Mouse (Mus musculus) splenic B cell, adult 2 months (primary cell): ENCODE results near the gene Elfn1.

Source experiments
- DNase-seq: peaks from one replicate; pipeline ENCODE4 v3.0.0-alpha.2; 2011; ENCODE audit warnings: low read depth, low spot score
- H3K27me3 ChIP-seq: 2 replicates; pipeline ENCODE4 v1.6.1; 2012; ENCODE audit warnings: mild to moderate bottlenecking, low read length, moderate library complexity, mixed read lengths; ENCODE audit not compliant: control insufficient read depth, poor library complexity, insufficient read depth, severe bottlenecking
- H3K36me3 ChIP-seq: 2 replicates; pipeline ENCODE4 v1.6.1; 2012; ENCODE audit warnings: mild to moderate bottlenecking, low read length, moderate library complexity, mixed read lengths; ENCODE audit not compliant: control insufficient read depth, poor library complexity, insufficient read depth, severe bottlenecking

Elfn1 gene

DNA sequence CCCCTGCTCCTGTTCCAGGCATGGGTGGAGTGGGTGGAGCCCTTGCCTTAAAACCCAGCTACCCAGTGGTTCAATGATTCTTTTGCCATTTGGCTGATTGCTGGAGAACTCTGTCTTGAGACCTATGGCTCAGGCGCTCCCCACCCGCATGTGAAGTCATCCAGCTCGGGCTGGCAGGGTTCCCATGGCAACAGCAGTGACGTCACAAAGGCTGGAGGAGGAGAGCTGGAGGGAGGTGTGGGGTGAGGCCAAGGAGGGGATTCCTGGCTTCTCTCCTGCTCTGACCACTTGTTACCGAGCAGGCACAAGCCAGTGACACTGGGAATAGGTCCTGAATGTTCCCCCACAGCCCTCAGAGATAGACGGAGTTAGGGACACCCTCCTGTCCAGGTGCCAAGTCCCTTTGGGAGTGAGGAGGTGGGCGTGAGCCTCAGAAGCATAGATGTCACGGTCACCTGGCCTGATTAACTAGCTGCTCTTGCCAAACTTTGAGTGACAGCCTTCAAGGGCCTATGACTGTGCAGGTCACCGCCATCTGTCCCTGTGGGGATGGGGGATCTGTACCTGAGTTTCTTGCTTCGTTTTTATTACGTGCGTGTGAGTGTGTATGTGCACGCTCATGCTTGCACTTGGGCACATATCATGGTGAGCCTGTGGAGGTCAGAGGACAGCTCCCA, 25.0 kb downstream of the Elfn1 start:
- H3K36me3 ChIP-seq: no peaks in the 10 kb centered on the region
- no peaks in the 10 kb centered on the region for H3K27me3 ChIP-seq
- peak; percentile 35 for DNase-seq

DNA sequence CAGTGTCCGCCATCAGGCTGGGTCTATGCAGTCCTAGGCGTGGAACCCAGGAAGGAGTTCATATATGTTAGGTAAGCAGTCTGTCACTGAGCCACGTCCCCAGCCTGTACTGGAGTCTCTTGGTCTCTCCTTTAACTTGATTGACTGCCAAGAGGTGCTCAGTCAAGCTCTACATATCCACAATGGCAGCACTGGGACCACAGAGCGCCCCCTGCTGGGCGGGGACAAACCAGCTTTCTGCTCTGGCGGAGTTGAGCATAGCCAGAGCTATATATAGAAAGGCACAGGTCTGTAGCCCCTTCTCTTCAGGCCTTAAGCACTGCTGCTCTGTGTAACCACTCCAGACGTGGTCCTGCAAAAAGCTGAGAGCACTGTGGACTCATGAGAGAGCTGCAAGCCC, 25.7 kb downstream of the Elfn1 start:
- DNase-seq: peak; percentile 46
- H3K36me3 ChIP-seq: no peaks in the 10 kb centered on the region
- H3K27me3 ChIP-seq: no peaks in the 10 kb centered on the region

DNA sequence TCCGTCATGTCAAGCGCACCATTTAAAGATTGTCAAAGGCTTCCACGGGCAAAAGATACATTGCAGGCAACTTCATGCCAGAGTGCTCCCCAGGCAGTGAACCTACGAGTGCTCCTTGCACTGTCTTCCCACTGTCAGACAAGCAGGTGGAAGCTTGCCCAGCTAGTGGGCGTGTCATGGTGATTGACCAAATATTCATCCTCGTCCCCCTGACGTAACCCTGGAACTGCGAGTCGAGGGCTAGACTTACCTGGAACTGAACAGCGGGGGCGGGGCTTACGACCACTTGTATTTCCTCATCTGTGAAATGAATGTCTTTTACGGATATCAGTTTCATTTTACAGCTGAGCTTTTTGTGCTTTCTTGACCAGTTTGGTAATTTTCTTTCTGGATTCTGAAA, 28.7 kb downstream of the Elfn1 start:
- Histone ChIP-seq H3K36me3 (no peaks in the 10 kb centered on the region), H3K27me3 (no peaks in the 10 kb centered on the region)
- DNase-seq: no peak

DNA sequence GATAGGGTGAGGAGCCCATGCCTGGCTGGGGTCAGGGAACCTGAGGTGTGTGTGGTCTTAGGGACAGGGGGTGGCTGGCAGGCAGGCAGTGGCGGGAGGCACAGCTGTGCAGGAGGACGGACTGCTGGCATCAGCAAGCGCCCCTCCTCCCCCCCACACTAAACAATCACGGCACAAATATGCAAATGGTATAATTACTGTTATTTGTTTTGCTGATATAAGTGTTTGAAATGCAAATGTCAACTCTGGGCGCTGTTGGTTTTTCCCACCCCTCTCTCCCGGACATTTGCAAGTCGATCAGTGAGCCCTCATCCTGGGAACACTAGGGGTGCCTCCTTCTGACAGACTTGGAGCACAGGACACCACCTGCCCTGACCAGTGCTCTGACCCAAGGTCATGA, 37.0 kb downstream of the Elfn1 start:
- no peaks in the 10 kb centered on the region for H3K36me3 ChIP-seq
- DNase-seq: no peak

DNA sequence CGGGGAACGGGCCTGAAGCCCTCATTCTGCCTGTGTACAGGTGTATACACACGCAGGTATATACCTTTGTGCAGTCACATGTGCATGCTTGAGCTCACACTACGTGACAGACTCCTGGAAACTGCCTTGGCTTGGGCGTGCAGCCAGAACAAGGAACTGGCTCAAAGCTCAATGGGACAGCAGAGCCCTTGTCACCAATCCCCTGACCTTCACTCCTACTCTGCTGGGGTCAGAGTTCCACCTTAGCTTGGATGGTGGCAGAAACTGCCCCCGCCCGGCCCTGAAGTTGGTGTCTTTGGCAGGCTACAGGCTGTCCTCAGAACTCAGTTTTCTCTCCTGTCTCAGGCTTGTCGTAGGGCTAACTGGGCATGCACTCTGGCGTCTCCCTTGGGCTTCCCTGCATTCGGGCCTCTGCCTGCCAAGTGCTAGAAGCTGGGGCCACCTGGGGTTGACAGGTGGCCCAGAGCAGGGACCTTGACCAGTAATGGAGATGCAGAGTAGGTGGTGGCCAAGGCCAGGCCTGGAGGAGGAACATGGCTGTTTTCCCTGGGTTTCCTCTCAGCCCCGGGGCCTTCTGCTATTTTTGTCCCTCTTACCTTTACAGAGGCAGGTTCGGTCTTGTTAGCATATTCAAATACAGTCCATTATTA, 38.1 kb downstream of the Elfn1 start:
- no peaks in the 10 kb centered on the region for H3K36me3 ChIP-seq
- DNase-seq: no peak
- H3K27me3 ChIP-seq: no peaks in the 10 kb centered on the region

More for the DNA sequence above, 37.0 kb downstream of the Elfn1 start:
- H3K27me3 ChIP-seq: no peaks in the 10 kb centered on the region

DNA sequence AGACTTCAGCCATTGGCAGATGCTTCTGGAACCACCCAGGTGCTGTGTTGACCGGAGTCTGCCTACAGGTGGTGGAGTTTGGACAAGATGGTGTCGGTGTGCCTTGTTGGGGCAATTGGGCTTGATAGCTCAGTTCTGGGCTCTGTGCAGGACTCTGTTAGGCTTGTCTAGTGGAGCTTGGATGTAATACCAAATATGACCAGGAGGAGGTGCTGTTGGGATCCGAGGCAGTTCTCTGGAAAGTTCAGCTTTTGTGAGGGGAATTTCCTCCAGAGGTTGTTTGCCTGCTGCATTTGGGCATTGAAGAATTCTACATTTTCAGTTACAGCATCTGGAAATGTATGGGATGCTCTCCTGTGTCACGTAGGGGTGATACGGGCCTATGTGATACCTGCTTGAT, 39.7 kb downstream of the Elfn1 start:
- DNase-seq: peak; percentile 52
- Histone ChIP-seq H3K36me3 (no peaks in the 10 kb centered on the region), H3K27me3 (no peaks in the 10 kb centered on the region)

DNA sequence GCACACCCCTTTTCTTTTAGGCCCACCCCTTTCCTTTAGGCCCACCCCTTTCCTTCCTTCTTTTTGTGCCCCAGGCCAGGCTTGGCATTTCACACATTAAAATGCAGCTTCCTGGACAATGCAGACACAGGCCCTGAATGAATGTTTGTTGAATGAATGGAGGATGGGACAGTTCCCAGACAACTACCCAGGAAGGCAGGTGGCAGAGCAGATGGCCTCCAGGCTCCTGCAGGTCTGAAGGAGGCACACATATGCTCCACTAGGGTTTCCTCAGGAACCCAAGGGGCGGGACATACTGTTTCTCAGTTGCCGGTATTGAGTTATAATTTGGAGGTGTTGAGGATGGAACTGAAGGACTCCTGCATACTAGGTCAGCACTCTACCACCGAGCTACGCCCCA, 40.8 kb downstream of the Elfn1 start:
- Histone ChIP-seq H3K36me3 (no peaks in the 10 kb centered on the region), H3K27me3 (no peaks in the 10 kb centered on the region)
- no peak for DNase-seq

DNA sequence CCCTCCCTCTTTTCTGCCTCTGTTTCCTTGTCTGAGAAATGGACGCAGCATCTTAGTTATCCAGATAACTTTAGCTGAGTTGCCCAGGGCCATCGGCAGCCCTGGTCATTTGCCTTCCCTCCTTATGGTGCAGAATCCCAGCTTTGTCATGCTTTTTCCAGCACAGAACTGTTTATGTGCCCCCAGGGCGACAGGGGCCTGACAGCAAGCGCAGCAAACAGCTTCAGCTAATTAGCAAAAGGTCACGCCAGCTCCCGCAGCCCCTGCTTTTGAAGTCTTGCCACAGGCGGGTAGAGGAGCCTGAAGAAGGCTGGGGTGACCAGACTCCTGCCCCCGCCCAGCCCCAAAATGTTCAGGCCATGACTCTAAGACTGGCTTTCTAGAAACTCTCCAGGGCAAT, 41.6 kb downstream of the Elfn1 start:
- no peak for DNase-seq
- Histone ChIP-seq H3K36me3 (no peaks in the 10 kb centered on the region), H3K27me3 (no peaks in the 10 kb centered on the region)

DNA sequence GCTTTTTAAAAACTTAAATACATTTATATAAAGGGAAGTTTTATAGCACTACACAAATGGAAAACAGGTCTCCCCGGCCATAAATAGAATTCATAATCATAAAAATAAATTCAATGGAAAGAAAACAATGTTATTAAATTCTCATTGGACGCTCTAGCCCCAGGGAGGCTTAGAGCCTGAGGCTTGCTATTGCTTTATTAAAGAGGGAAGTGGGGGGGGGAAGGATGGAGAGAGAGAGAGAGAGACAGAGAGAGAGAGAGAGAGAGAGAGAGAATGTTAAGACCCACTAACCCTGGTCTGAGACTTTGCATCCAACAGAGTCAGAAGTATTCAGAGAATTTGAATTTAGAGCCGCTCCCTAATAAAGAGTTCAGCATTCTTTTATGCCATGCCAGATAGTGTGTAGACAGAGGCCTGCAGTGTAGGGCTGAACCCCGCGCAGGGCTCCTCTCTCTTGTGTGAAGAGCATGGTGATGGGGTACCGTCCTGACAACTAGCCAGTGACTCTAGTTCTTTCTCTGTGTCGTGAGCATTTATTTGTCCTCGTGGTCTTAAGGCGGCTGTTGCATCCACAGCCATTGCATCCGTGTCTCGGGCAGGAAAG, 42.3 kb downstream of the Elfn1 start:
- DNase-seq: no peak
- Histone ChIP-seq H3K27me3 (no peaks in the 10 kb centered on the region), H3K36me3 (no peaks in the 10 kb centered on the region)

DNA sequence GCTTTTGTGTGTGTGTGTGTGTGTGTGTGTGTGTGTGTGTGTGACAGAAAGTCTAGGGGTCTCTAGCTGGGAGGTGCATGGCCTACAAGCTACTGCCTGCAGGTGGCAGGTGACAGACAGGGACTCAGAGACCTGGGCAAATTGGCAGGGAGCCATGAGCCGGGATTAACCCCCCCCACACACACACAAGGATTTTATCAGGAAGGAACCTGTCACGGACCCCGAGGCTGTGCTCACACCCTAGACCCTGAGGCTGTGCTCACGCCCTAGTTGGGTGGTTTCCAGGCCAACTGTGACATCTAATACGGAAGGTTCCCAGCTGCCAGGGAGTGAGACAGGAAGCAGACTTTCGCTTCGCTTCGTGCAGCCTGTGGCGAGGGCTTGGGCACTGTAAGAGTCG, 49.1 kb downstream of the Elfn1 start:
- Histone ChIP-seq H3K36me3 (no peaks in the 10 kb centered on the region), H3K27me3 (no peaks in the 10 kb centered on the region; the same call in 1 of the 2 replicates)
- peak; percentile 9 for DNase-seq

DNA sequence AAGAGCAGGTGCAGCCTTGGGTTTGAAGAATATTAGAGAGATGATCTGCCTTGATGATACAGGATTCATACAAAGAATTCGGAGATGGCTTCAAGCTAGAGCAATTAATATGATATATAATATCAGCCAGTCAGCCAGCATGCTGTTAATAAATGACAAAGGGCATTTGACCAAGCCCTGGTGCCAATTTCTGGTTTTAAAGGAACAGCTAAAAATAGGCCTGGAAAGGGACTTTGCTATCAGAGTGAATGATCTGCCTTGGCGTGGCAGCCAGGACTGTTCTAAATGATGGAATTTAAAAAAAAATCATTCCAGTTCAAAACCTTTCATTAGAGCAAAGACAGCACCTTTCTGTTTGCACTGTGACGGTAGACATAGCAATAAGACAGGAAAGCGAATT, 52.0 kb downstream of the Elfn1 start:
- no peak for DNase-seq
- no peaks in the 10 kb centered on the region; the same call in 1 of the 2 replicates for H3K27me3 ChIP-seq
- H3K36me3 ChIP-seq: no peaks in the 10 kb centered on the region

DNA sequence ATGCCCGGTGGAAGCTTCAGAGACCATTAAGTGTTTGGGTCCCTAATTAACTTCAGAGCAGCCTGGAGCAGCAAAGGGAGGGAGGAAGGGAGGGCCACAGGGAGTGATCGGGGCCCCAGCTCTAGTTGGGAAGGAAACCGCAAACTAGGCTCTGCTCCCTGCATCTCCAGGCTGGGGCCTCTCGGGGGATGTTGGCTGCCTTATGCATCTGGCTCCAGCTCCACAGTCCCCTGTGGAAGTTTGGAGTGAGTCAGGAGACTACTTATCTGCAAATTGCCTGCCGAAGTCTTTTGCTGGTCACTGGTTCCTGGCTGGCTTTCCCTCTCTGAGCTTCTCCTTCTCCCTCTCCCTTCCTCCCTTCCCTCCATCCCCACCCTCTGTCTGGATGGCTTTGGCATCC, 56.6 kb downstream of the Elfn1 start:
- H3K36me3 ChIP-seq: no peaks in the 10 kb centered on the region
- H3K27me3 ChIP-seq: no peaks in the 10 kb centered on the region
- no peak for DNase-seq

DNA sequence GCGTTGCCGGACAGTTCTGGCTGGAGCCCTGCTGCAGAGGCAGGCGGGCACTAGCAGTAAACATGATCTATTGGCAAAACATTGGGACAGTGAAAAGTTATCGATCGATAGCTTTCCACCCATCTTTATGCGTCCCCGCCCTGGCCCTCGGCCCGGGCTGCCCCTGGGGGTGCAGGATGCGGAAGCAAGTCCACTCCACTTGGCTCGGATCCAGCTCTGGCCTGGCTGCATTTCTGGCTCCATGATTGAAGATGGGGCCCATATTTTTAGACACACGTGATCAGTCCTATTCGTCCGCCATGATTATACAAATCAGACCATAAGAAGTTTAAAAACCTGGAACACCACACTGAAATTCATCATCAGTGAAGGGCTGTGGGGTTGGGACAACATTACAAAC, 57.9 kb downstream of the Elfn1 start:
- H3K27me3 ChIP-seq: no peaks in the 10 kb centered on the region
- no peaks in the 10 kb centered on the region for H3K36me3 ChIP-seq
- DNase-seq: no peak

DNA sequence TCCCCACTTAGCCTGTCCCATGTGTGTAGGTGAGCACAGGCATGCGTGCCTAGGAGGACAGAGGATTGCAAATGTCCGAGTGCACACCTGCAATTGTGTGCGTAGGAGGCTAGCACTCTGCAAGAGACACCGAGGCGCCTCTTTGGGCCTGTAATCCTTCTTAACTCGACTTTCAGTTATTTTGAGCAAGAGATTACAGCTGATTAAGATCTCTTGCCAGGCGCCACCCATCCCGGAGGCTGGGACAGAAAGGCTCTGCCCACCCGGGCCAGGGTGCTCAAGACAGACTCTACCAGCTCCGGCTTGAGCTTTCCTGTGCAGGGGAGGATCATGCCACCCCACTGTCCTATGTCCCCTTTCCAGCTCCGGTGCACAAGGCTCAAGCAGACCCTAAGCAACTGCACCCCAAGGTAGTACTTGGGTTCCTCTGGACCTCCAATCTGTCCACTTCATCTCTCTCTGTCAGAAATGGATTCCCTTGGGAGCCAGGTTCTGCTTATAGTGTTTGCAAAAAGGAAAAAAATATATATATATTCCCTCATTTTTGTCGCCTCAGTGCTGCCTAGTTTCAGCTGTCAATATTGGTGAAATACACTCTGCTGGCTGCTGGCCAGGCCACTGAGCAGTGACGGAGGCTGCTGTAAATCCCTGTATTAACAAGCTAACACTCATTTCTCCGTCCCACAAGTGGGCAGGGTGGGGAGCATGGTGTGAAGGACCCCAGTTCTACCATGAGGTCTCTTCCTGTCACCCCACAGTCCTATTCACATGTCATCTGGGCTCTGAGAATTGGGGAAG, 61.6 kb downstream of the Elfn1 start:
- H3K36me3 ChIP-seq: no peaks in the 10 kb centered on the region
- no peak for DNase-seq
- H3K27me3 ChIP-seq: no peaks in the 10 kb centered on the region

DNA sequence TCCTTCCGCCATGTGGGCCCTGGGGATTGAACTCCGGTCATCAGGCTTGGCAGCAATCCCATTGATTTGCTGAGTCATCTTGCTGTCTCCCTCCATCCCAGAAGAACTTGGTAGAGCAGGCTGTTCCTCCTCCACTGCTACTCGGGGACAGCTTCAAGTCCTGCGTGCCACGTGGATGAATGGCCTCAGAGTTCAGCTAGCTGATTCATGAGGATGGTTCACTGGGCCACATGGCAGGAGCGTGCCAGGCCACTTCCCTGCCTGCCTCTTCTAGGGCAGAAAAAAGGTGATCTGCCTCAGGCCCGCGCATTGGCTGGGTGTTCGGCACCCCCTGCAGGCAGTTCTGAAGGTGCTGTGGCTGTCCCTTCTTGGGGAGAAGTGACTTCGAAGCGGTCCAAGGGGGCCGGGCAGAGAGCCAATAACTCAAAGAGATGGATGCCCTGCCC, 62.5 kb downstream of the Elfn1 start:
- DNase-seq: no peak
- Histone ChIP-seq H3K36me3 (no peaks in the 10 kb centered on the region), H3K27me3 (no peaks in the 10 kb centered on the region)
